Mouse (Mus musculus): ENCODE data around the gene Ret.

The Ret gene

DNA sequence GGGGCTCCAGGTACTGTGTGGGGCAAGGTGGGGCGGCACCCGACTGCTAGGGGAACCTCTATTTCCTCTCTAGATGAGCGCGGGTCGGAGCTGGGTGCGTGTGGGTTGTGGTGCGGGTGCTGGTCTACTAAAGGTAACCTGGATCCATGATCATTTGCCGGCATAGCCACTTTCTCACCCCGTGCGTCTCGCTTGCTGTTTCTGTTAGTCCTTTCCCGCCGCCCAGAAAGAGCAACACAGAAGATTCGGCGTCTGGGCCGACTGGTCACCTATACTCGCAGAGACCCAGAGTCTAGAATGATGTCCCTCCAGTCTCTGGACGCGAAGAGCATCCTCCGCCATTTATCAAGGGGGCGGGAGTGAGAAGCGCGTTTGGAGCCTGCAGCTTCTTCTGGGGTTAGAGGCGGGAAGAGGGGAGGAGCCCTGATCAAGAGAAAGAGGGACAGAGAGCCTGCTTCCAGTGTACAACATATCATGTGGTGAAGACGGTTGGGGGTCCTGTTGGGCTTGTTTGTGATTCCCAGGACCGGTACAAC lies at the start of gene Ret:
Gene Ret (minus strand): TSS at position 279 of the 536 bp plus-strand sequence.
- no peak for DNase-seq (ENCODE audit: low spot score)

DNA sequence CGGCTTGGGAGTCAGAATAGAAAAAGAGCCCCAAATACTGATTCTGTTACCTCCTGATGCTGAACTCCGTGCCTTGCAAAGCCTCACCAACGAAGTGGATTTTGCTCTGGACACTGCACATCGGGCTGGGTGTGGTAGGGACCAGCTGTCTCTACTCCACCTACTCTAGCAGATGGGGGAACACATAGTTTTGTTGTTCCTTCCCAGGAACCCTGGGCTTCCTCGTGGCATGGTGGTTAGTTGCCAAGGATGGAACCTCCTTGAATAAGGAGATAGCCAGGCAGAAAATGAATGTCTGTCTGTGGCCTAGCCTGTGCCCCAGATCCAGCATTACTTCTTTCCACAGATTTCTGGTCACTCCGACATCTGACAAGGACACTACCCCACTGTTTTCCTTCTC lies 49.6 kb upstream of the Ret start:
- DNase-seq (ENCODE audit: low spot score), result no peak

DNA sequence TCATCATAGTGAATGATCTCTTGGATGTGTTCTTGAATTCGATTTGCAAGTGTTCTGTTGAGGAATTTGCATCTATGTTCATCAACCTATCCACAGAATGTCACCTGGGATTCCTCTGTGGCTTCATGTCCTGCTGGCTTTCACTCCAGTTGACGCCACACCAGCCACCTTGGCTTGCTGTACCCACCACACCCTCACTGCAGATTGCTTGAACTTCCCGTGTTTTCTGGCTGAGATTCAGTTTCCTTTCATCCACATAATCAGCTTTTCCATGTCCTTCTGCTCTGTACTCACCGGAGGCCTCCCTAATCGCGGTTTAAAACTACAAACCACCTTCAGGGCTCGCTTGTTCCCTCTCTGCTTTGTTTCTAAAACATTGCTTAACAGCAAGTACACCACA lies 46.6 kb upstream of the Ret start:
- no peak for DNase-seq (ENCODE audit: low spot score)

DNA sequence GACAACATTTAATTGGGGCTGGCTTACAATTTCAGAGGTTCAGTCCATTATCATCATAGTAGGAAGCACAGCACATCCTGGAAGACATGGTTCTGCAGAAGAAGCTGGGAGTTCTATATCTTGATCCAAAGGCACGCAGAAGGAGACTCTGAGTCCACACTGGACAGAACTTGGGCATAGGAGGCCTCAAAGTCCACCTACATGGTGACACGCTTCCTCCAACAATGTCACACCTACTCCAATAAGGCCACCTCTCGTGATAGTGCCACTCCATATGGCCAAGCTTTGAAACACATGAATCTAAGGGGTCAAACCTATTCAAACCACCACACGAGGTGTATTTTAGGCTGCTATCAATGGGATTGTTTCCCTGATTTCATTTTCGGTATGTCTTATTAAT lies 45.4 kb upstream of the Ret start:
- no peak for DNase-seq (ENCODE audit: low spot score)

DNA sequence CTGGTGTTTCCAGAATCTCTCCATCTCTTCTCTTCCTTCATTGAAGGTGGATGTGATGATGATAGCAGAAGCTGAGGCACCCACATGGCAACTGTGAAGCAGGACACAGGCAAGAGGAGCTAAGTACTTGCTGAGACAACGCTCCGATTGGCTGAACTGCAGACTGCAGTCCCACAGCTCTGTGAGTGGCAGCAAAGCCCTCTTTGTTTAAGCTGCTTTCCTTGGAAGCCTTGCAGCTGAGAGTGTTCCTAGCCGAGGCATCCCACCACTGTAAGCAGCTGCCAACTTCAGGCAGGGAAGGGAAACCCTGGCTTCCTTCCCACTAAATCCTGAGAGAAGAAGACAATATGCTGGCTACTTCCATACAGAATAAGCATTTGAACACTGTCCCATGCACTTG lies 28.6 kb upstream of the Ret start:
- no peak for DNase-seq (ENCODE audit: low spot score)

DNA sequence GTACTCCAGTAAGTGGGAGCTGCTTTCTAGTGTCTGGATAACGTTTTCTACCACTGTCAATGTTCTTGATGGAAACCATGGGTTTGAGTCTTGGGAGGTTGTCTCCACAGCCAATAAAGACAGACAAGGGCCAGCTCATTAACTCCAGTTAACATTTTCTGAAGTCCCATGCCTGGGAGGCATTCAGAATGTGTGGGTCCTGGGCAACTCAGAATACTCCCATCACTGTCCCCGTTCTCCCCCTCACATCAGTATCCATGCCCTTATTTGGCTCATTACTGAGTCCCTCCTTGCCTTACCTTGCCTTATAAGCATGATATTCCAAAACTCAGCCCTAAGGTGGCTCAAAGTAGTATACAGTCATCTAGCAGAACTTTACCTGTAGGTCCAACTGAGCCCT lies 25.0 kb upstream of the Ret start:
- no peak for DNase-seq (ENCODE audit: low spot score)

DNA sequence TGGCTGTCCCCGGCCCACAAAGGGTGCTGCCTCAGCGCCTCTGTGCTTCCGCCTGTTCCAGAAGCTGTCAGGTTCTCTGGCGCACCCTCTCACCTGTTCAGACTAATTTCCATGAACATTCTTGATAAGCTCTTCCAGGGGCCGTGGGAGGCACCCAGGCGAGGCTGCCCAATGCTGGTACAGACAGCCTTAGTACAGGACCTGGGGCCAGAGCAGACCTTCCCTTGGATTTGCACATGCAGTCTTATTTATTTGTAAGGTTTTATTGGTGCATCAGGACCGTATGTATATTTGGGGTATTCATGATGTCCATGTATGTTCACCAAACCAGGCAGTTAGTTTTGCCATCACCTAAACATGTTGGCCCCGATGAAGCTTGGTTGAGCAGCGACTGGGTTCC lies 18.2 kb upstream of the Ret start:
- DNase-seq (ENCODE audit: low spot score), result no peak

DNA sequence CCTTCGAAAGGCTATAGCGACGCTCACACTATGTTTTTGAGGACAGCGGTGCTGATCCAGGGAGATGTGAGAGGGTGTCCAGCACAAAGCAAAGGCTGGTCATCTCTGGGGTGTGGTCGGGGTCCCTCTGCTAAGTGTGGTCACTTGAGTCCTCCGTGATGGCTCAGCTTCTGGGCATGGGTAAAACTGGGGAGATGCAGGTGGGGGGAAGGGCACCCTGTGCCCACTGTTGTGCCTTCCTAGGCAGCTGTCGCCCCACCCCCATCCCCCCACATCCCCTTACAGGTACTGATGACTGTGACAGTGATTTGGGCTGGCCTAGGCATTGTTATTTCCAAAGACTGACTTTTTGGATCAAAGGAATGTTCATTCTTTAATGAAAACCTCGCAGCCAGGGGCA lies 10.8 kb upstream of the Ret start:
- no peak for DNase-seq (ENCODE audit: low spot score)

DNA sequence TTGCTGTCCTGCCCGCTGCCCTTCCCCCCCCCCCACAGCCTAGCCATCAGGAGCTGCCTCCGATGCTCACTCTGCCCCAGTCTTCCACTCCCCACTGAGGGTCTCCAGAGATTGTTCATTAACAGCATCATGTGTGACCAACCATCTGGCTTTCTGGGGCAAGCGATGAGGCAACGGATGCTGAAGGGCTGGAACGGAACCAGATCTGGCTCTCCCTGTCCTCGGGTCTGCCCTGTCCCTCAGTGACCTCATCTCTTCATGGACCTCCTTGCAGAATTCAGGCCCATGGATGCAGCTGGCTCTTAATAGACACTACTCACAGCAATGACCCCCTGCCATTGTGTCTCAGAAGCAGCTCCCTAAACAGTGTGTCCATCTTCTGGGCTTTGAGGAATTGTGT lies 8.9 kb upstream of the Ret start:
- no peak for DNase-seq (ENCODE audit: low spot score)

DNA sequence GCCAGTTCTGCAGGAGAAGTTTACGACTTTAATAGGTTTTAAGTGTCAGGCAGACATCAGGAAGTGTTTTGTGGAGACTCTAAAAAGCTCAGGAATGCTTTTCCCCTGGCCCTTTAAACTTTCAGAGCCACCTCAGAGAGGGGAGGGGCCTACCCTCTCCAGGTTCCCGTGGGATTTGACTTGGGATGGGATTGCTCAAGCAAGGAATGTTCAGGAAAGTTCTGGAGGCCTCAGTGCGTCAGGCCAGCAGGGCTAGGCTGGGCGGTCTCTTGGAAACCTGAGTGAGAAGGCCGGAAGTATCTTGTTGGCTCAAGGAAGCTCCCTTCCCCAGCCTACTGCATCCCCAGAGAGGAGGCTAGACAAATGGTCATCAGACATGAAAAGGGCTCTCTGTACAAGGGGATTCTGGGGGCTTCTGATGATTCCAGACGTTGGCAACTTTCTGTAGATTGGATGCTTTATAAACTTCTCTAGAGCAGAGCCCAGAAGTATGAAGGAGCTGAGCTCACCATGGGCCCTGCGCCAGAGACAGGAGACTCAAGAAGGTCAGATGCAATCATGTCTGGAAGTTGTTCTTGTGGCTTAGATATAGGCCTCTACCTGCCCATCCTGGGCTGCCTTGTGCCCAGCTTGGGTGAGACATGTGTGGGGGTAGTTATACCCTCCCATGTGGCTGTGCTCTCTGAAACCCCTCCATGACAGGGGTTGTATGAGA lies 7.8 kb upstream of the Ret start:
- DNase-seq (ENCODE audit: low spot score), result no peak

DNA sequence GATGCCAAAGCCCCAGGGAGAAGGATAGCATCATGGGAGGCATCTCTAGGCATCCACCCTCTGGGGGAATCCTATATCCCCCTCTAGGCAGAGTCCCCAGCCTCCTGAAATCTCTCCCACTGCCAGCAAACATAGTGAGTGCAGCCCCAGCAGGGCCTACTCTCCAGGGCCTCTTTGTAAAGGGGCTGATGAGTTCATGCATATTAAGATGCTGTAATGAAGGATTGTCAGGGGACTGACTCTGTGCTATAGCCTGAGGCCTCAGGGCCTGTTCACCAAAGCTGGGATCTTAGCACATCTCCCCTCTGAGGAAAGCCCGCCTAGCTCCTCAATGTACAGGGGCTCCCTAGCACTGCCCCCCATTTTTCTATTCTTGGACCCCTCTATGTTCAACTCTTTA lies 6.6 kb upstream of the Ret start:
- no peak for DNase-seq (ENCODE audit: low spot score)

DNA sequence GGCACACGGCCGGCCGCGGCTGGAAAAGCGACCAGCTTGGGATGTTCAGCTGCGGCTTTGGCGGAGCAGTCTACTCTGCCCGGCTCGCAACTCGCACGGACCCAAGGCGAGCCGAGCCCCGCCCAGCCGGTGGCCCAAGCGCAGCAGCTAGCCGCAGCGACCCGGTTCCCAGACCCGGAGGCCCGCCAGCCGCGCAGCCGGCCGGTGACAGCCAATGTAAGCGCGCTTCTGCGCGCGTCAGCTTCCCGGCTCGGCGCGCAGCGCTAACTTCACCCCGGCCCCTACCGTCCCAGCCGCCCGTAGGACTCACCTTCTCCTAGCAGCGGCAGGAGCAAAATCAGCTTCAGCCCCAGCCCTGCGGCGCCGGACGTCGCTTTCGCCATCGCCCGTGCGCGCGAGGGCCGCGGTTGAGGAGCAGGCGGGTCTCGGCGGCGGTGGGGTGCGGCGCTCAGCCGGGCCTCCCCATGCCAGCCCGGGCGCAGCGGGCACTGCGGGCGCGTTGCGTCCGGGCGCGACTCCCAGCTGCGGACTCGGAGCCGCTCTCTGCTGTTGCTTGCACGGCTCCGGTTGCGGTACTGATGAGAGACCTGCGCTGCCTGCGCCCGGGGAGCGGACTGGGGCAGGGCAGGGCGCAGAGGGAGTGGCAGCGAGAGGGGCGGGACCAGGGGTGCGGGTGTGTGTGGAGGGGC lies 623 bp downstream of the Ret start:
- peak; percentile 34 for DNase-seq (ENCODE audit: low spot score)

DNA sequence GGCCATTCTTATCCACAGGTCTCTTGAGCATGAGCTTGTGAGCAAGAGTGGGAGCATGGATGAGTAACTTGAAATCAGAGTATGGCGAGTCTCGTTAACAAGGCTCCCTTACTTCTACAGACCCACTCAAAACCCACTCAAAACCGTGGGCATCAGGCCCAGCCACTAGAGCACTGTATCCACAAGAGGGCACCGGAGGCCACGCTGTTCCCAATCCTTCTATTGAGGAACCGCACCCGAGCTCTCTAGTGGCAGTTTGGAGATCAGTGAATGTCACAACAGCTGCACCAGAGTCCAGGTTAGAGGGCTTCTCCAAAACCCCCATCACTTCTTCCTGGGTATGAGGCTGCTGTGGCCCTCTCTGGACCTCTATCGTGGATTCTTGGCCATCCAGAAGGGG lies 2.4 kb downstream of the Ret start:
- no peak for DNase-seq (ENCODE audit: low spot score)

DNA sequence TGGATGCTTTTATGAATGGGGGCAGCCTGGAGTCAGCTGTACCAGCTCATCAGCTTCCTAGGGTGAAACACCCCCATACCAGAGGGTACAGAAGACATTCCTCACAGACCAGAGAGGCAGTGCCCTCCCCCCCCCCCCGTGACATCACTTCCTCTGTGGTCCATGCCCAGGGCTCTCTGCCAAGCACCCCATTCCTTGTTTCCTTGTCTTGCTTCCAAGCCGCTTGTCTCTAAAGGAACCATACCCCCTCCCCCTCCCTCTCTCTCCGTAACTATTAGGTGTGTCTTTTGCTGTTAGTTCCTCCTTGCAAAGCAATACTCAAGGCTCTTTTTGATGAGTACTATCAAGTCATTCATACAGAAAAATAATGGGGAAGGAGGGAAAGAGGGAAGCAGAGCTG lies 4.6 kb downstream of the Ret start:
- DNase-seq (ENCODE audit: low spot score), result no peak

DNA sequence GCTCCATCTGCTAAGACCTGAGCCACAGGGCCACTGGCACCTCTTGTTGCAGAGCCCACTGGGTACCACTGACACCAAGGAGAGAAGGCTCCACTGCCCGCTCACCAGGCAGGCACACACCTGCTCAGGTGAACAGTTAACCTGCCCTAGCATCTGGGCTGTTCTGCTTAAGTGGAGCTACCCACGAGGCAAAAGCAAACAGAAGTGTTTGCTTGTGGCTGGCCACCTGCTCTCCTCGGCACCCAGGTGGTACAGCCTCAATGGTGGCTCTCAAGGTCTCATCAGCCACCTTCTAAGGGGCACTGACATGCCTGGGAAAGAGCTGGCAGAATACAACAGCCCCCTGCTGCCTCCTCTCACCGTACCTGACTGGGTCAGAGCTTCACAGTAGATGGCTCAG lies 5.3 kb downstream of the Ret start:
- DNase-seq (ENCODE audit: low spot score), result no peak

DNA sequence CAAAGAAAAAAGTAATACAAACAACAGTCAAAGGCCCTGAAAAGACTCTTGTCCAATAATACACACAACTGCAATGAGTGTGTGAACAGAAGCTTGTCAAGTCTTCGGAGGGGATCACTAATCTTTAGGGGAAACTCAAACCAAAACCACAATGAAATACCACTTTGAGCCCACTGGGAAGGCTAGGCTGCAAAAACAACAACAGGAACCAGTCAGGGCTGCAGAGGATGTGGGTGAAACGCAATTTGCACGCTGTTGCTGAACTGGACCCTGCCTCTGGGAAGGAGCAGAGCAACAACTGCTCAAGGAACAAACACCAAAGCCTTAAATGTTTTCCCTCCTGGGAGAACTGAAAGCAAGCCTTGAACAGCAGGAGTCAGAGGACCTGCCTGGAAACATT lies 7.8 kb downstream of the Ret start:
- DNase-seq (ENCODE audit: low spot score), result peak; percentile 51

DNA sequence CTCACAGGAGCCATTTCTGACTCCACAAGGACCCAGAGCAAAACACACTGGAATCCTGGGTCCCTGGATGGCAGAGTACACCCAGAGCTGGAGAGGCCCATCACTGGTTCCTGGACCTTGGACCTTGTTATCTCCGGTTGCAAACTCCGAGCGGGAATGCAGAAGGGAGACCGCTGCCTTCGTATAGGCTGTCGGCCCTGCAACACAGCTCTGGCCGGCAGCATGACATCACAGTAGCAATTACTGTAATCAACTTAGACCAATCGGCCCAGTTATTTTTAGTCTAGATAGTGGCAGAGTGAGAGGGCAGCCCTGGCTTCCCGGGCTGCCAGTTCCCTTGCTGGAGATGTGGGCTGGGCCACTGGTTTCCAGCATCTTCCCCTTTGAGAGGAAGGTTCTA lies 8.9 kb downstream of the Ret start:
- DNase-seq (ENCODE audit: low spot score), result no peak

DNA sequence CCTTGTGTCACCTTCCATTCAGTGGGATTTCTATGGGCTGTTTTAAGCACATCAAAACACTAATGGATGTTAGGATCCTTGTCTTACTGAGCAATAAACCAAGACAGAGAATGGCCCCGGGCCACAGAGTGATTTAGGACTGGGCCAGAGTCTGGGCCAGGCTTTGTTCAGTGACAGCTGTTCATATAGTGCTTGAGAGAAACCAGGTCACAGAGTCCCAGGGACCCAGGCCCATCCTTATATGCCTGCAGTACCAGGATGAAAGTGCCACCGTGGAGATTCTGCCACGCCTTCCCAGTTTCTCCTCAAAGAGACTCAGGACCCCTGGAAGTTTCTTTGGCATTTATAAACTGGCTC lies 10.3 kb downstream of the Ret start:
- no peak for DNase-seq (ENCODE audit: low spot score)

DNA sequence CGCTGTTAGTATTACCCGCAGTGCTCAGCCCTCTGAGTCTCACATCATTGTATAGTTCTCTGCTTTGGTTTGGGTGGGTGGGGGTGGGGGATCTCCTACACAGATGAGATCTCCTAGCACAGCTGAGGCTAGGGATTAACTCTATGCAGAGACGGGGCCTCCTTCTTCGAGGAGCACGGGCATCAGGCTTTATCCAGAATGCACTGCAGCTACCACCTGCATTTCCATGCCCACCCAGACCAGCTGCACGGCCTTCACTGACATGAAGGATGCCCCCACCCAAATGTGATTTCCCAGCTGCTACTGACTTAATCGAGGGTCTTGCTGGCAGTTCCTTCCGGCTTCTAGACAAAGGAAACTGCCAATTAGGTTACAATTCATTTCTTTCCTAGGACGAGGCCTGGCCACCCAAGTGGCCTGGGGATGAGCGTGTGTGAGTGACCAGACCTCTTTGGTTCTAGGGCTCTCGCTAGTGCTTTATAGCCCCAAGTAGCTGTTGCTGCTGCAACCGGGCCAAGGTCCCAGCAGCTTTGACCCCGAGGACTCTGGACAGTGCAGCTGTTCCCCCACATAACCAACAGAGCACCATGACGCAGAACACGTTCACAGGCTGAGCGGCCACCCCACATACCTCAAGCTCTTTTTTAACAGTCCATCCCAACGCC lies 10.8 kb downstream of the Ret start:
- DNase-seq (ENCODE audit: low spot score), result no peak

DNA sequence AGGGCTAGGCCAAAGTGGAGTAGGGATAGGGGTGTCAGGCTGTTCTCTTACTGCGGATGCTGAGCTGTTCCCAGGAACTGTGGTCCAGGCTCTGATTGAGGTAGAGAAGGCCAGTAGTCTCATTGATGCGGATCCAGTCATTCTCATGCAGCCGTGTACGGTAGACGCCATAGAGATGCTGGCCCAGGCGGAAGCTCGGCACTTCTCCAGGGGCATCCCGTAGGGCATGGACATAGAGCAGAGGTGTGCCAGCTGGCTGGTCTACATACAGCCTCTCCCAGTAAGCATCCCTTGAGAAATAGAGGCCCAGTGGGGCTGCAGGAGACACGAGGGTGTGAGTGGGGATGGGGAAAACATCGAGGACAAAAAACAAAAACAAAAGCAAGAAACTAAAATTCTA lies 13.4 kb downstream of the Ret start:
- no peak for DNase-seq (ENCODE audit: low spot score)

DNA sequence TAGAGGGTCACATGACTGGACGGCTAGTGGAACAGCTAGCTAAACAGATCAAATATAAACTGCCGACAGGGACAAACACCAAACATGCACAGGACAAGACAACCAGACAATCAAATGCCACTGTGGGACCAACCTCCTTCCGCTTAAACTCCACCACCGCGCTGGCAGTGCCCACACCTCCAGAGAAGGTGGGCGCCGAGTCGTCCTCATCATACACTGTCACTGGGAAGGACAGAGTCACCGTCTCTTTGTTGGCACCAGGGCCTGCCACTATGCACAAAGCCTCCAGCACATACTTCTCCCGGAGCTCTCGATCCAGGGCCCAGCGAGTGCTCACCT lies 17.5 kb downstream of the Ret start:
- DNase-seq (ENCODE audit: low spot score), result no peak

DNA sequence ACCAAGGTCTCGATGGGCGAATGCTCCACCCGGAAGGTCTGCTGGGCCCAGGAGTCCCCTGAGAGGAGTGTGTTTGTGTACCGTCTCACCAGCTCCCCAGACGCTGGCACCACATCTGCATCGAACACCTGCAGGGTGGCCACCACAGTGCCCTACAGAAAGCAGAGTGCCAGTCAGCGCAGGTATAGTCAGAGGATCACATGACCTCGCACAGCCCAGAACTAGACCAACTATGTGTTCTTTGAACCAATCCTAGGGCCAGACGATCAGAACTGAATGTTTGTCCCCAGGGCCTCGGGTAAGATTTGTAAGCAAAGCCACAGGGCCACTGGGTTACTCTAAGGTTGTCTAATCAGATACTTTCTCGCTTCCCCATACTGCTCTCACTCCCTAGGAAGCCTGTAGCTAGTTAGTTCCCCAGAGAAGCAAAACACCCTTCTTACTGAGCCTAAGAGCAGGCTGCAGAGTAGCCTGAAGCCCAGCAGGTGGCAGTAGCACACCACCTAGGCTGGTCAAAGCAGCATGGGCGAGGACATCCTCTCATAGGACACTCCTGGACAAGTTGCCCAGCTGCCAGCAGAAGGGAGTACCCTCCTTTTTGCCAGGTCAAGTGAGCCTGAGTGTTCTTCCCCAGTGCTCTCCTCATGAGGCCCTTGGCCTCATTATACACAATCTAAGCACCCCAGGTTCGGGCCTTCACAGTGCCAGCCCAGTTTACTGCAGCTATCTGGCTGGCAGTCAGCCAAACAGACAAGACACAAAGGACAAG lies 18.0 kb downstream of the Ret start:
- peak; percentile 51 for DNase-seq (ENCODE audit: low spot score)

DNA sequence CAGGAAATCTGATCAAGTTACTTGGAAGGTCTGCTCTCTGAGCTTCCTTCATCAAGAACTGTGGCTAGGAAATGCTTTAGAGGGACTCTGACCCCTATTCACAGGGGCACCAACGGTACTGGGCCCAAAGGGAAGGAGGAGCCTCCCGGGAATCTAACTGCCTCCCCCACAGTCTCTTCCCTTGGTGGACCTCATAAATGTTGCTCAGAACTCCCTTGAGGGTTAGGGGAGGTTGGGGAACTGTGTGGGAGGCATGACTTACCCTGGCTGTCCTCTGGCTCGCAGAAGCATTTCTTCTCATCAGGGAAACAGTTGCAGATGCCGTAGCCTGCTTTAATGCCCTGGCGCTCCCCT lies 23.6 kb downstream of the Ret start:
- DNase-seq (ENCODE audit: low spot score), result no peak

Data from testis, postnatal 14 days (tissue).